Mouse (Mus musculus) brain, embryonic 14.5 days (tissue): Measurements from ENCODE around the gene Smarcc1.

Experiments used
- CTCF ChIP-seq: fragments of 200-500 bp; IDR thresholded peaks from 2 replicates; pipeline ENCODE4 v1.5.1; 2012; ENCODE audit warnings: inconsistent platforms, mild to moderate bottlenecking, moderate library complexity, borderline replicate concordance; ENCODE audit not compliant: insufficient read depth, insufficient read length; ENCODE audit errors: extremely low read depth
- POLR2A ChIP-seq: fragments of 200-500 bp; IDR thresholded peaks from 2 replicates; pipeline ENCODE4 v1.6.1; 2012; ENCODE audit warnings: mild to moderate bottlenecking, inconsistent platforms, borderline replicate concordance; ENCODE audit not compliant: poor library complexity, insufficient read depth, insufficient read length, severe bottlenecking; ENCODE audit errors: extremely low read depth

- no peak for TF ChIP-seq CTCF
- no peak for TF ChIP-seq POLR2A
These were observed 741 bp downstream of the Smarcc1 start for GRCm38 (mm10) chr9:110118249-110118648.
